13 mouse cellular contexts compared by ENCODE assay signal in the genomic region with DNA sequence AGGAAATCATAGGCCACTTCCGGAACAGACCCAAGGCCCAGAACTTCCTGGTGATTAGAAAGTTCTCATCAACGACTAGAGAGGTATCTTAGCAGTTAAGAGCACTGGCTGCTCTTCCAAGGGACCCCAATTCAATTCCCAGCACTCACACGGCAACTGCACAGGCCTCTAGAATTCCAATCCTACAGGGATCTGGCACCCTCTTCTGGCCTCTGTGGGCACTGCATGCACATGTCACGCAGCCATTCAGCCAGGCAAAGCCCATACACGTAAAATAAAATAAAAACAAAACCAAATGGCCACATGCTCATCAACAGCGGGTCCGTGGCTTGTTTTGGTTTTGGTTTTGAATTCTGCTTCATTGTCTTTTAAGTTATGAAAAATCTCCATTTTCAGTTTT.
DNase-seq lines count a peak whose midpoint lies in the region; ATAC-seq and TF ChIP-seq lines count a peak whose summit lies in the region.
"Had no signal": no experiment of that assay in that cellular context is flagged by ENCODE, and none has a peak within 500 bp of the region (broad histone marks: within the 10 kb centered on the region; RNA-seq: fewer than 3 reads in every experiment).

No protein-coding gene starts in this region.

- no peaks in the 10 kb centered on the region; the same call in 1 of the 2 replicates for H3K4me1 ChIP-seq in forebrain, embryonic 11.5 days (replicated peaks; ENCODE audit: control insufficient read depth, insufficient read depth, low read length)
- H3K4me1 ChIP-seq in forebrain, embryonic 13.5 days, result peaks cover 10% of the 10 kb centered on the region; the same call in 1 of the 2 replicates
- peaks cover 3% of the 10 kb centered on the region; the same call in 1 of the 2 replicates for H3K4me1 ChIP-seq in liver, postnatal 0 days (ENCODE audit: insufficient read depth)
- no peaks in the 10 kb centered on the region for H3K4me1 ChIP-seq in liver, embryonic 11.5 days (replicated peaks; ENCODE audit: control insufficient read depth, insufficient read depth, low read length)
- H3K4me1 ChIP-seq: hindbrain, embryonic 12.5 days had no signal

- H3K4me3 ChIP-seq in forebrain, embryonic 11.5 days (ENCODE audit: low read depth, low read length), result no peak overlapping the region
- no peak overlapping the region for H3K4me3 ChIP-seq in forebrain, embryonic 13.5 days
- H3K4me3 ChIP-seq in liver, postnatal 0 days (ENCODE audit: low read depth, low read length), result no peak overlapping the region
- no peak overlapping the region for H3K4me3 ChIP-seq in liver, embryonic 11.5 days (ENCODE audit: low read depth, low read length)
- H3K4me3 ChIP-seq: embryonic facial prominence, embryonic 12.5 days; hindbrain, embryonic 12.5 days had no signal

- H3K4me2 ChIP-seq in forebrain, embryonic 11.5 days (ENCODE audit: low read depth, low read length, severe bottlenecking), result no peak overlapping the region
- H3K4me2 ChIP-seq in forebrain, embryonic 13.5 days, result no peak overlapping the region
- no peak overlapping the region for H3K4me2 ChIP-seq in liver, postnatal 0 days (ENCODE audit: low read depth, low read length)
- H3K4me2 ChIP-seq in liver, embryonic 11.5 days, result no peak overlapping the region
- H3K4me2 ChIP-seq: embryonic facial prominence, embryonic 12.5 days had no signal

- peak; percentile 46 for TF ChIP-seq CTCF in liver, postnatal 0 days (IDR thresholded peaks at IDR 0.05; ENCODE audit: low read depth)
- peak; percentile 48; the same call in 1 of the 2 replicates for TF ChIP-seq CTCF in brain, embryonic 14.5 days (IDR thresholded peaks at IDR 0.05; ENCODE audit: borderline replicate concordance, extremely low read depth, insufficient read depth, insufficient read length)

- TF ChIP-seq EP300 in liver, postnatal 0 days (IDR thresholded peaks at IDR 0.05; ENCODE audit: low read depth), result no peak

- H3K9ac ChIP-seq in forebrain, embryonic 11.5 days (ENCODE audit: low read length), result no peak overlapping the region
- no peak overlapping the region for H3K9ac ChIP-seq in forebrain, embryonic 13.5 days
- H3K9ac ChIP-seq in liver, postnatal 0 days (replicated peaks), result no peak overlapping the region
- H3K9ac ChIP-seq in liver, embryonic 11.5 days (ENCODE audit: low read depth, low read length), result no peak overlapping the region
- H3K9ac ChIP-seq: embryonic facial prominence, embryonic 12.5 days; hindbrain, embryonic 12.5 days had no signal

- ATAC-seq in forebrain, embryonic 11.5 days (replicated peaks; ENCODE audit: low FRiP score), result no peak
- ATAC-seq in forebrain, embryonic 13.5 days, result no peak
- ATAC-seq in liver, postnatal 0 days, result no peak
- no peak for ATAC-seq in liver, embryonic 11.5 days (replicated peaks; ENCODE audit: low FRiP score)
- no peak for ATAC-seq in erythroblast, adult 5-6 weeks (replicated peaks; ENCODE audit: low FRiP score, poor library complexity, severe bottlenecking)

- no peak for TF ChIP-seq POLR2A in brain, embryonic 14.5 days (IDR thresholded peaks at IDR 0.05; ENCODE audit: borderline replicate concordance, extremely low read depth, insufficient read depth, insufficient read length, poor library complexity, severe bottlenecking)

- H3K36me3 ChIP-seq in forebrain, embryonic 11.5 days (ENCODE audit: control insufficient read depth, insufficient read depth, low read length), result no peaks in the 10 kb centered on the region
- H3K36me3 ChIP-seq in forebrain, embryonic 13.5 days (ENCODE audit: poor library complexity, severe bottlenecking), result no peaks in the 10 kb centered on the region
- H3K36me3 ChIP-seq in liver, postnatal 0 days (replicated peaks; ENCODE audit: insufficient read depth, low read length), result no peaks in the 10 kb centered on the region
- no peaks in the 10 kb centered on the region for H3K36me3 ChIP-seq in liver, embryonic 11.5 days (ENCODE audit: control insufficient read depth, insufficient read depth, low read length)
- H3K36me3 ChIP-seq: embryonic facial prominence, embryonic 12.5 days; hindbrain, embryonic 12.5 days had no signal

- H3K27ac ChIP-seq in forebrain, embryonic 11.5 days (ENCODE audit: low read depth, low read length), result no peak overlapping the region
- no peak overlapping the region for H3K27ac ChIP-seq in forebrain, embryonic 13.5 days
- no peak overlapping the region for H3K27ac ChIP-seq in liver, postnatal 0 days (ENCODE audit: low read depth)
- H3K27ac ChIP-seq in liver, embryonic 11.5 days (ENCODE audit: low read depth, low read length), result no peak overlapping the region
- H3K27ac ChIP-seq: embryonic facial prominence, embryonic 12.5 days; hindbrain, embryonic 12.5 days had no signal

- 89% methylated on average over 7 of the region's 7 CpGs for WGBS in forebrain, embryonic 11.5 days
- 92% methylated on average over 7 of the region's 7 CpGs for WGBS in forebrain, embryonic 13.5 days
- 86% methylated on average over 7 of the region's 7 CpGs for WGBS in liver, postnatal 0 days (ENCODE audit: insufficient replicate concordance)
- WGBS in liver, embryonic 11.5 days, result 80% methylated on average over 7 of the region's 7 CpGs

- H3K27me3 ChIP-seq in forebrain, embryonic 11.5 days (ENCODE audit: control insufficient read depth, insufficient read depth, low read length), result no peaks in the 10 kb centered on the region
- peaks cover 27% of the 10 kb centered on the region for H3K27me3 ChIP-seq in forebrain, embryonic 13.5 days
- no peaks in the 10 kb centered on the region for H3K27me3 ChIP-seq in liver, postnatal 0 days (ENCODE audit: insufficient read depth, low read length)
- no peaks in the 10 kb centered on the region for H3K27me3 ChIP-seq in liver, embryonic 11.5 days (replicated peaks; ENCODE audit: control insufficient read depth, insufficient read depth, low read length)
- H3K27me3 ChIP-seq: embryonic facial prominence, embryonic 12.5 days; hindbrain, embryonic 12.5 days had no signal

- H3K9me3 ChIP-seq in forebrain, embryonic 11.5 days (ENCODE audit: control insufficient read depth, low read length), result peaks cover 4% of the 10 kb centered on the region; the same call in 1 of the 2 replicates
- H3K9me3 ChIP-seq in forebrain, embryonic 13.5 days (replicated peaks), result 0 out of 2 replicates have a peak, but pooled peaks cover 3% of the 10 kb centered on the region
- H3K9me3 ChIP-seq in liver, postnatal 0 days (ENCODE audit: low read length), result peaks cover 9% of the 10 kb centered on the region
- H3K9me3 ChIP-seq in liver, embryonic 11.5 days (ENCODE audit: control insufficient read depth, low read length), result peaks cover 2% of the 10 kb centered on the region; the same call in 1 of the 2 replicates

- DNase-seq in forebrain, embryonic 11.5 days (ENCODE audit: low spot score), result peak; percentile 51
- no peak for DNase-seq in liver, postnatal 0 days
- DNase-seq in liver, embryonic 11.5 days (ENCODE audit: low spot score), result no peak
- DNase-seq in B cell, adult 2 months, result peak; percentile 22 to 23
- no peak for DNase-seq in brain, embryonic 14.5 days (ENCODE audit: low read depth)
- DNase-seq in embryo, embryonic 10.5 days (ENCODE audit: low spot score), result no peak
- DNase-seq: adrenal gland, adult 2 months; cerebellum, adult 8-10 months; left cerebral cortex, postnatal 4 days had no signal

Comparison
In these comparisons a context has a peak if more than half of its experiments do, and no peak if none do; other contexts are left out.
1. DNase-seq: peak in forebrain, embryonic 11.5 days (single experiment) and B cell, adult 2 months (2 of 2); none in liver, postnatal 0 days (single experiment), liver, embryonic 11.5 days (single experiment), brain, embryonic 14.5 days (single experiment) and embryo, embryonic 10.5 days (single experiment).